In genomic region chr11:5089147-5089546, GRCm38 (mm10) we compare ENCODE assay signal across 22 mouse cellular contexts. TPM values are rescaled to one million over a fixed set of nuclear protein-coding genes. Genes with fewer than 3 reads are reported as not detected.
A peak's percentile ranks its signal among the peaks of the same experiment; 100 is the strongest.
DNase-seq lines count a peak whose midpoint lies in the region; ATAC-seq and TF ChIP-seq lines count a peak whose summit lies in the region.
"Had no signal": no experiment of that assay in that cellular context is flagged by ENCODE, and none has a peak within 500 bp of the region (broad histone marks: within the 10 kb centered on the region; RNA-seq: fewer than 3 reads in every experiment).

No protein-coding gene starts in this region.

- TF ChIP-seq CTCF in kidney, adult 2 months (conservative IDR thresholded peaks at IDR 0.05; ENCODE audit: insufficient read depth, insufficient read length, low read depth, low read length): no peak

- H3K27ac ChIP-seq in kidney, adult 2 months (ENCODE audit: insufficient read depth, low read depth, low read length): 0 out of 2 replicates have a peak overlapping the region, but pooled peaks have one; percentile 9
- no peak overlapping the region for H3K27ac ChIP-seq in kidney, embryonic 16.5 days (ENCODE audit: low read length)
- H3K27ac ChIP-seq: embryonic facial prominence, embryonic 12.5 days; forebrain, embryonic 13.5 days; forebrain, embryonic 15.5 days had no signal

- H3K27me3 ChIP-seq in kidney, adult 2 months (replicated peaks; ENCODE audit: control insufficient read depth, insufficient read depth, low read length): no peaks in the 10 kb centered on the region
- no peaks in the 10 kb centered on the region for H3K27me3 ChIP-seq in kidney, embryonic 16.5 days (ENCODE audit: insufficient read depth, low read length)
- H3K27me3 ChIP-seq: embryonic facial prominence, embryonic 12.5 days; forebrain, embryonic 13.5 days; forebrain, embryonic 15.5 days; Patski had no signal

- peak; percentile 53 for DNase-seq in adrenal gland, adult 2 months
- DNase-seq in adrenal gland, postnatal 4 days (ENCODE audit: low spot score in 2 of 2): no peak
- DNase-seq in adrenal gland, postnatal 14 days: peak; percentile 49
- no peak for DNase-seq in adrenal gland, postnatal 25 days
- DNase-seq in kidney, adult 2 months: no peak
- DNase-seq in adrenal gland, postnatal 36 days: peak; percentile 39 to 44
- DNase-seq in left cerebral cortex, postnatal 14 days (ENCODE audit: low spot score in 2 of 2): no peak
- DNase-seq: cerebellum, adult 11 months; cerebellum, adult 18-20 months; cerebellum, adult 8-10 months; cerebellum, adult 9-11 months; cerebellum, postnatal 14 days; cerebellum, postnatal 36 days; embryo, embryonic 11 days; forebrain, postnatal 0 days had no signal

- H3K36me3 ChIP-seq in kidney, adult 2 months (ENCODE audit: control insufficient read depth, insufficient read depth, low read length): peaks cover 25% of the 10 kb centered on the region
- H3K36me3 ChIP-seq in kidney, embryonic 16.5 days (ENCODE audit: insufficient read depth, low read length): peaks cover 59% of the 10 kb centered on the region

- 82% methylated on average over 1 of the region's 1 CpGs for WGBS in kidney, adult 2 months
- 92% methylated on average over 1 of the region's 1 CpGs for WGBS in kidney, embryonic 16.5 days

- intact Hi-C loops in left cerebral cortex, postnatal 14 days (cut with DNase I): loop anchor here (10.0 kb wide), 1 partner anchor 184 kb away; no protein-coding TSS in a partner anchor

- TF ChIP-seq POLR2A in kidney, adult 2 months (IDR thresholded peaks at IDR 0.05; ENCODE audit: low read depth, low read length): no peak

- no peak overlapping the region for H3K4me3 ChIP-seq in kidney, adult 2 months (ENCODE audit: insufficient read depth, low read depth, low read length)
- no peak overlapping the region for H3K4me3 ChIP-seq in kidney, embryonic 16.5 days (ENCODE audit: low read length)
- H3K4me3 ChIP-seq: embryonic facial prominence, embryonic 12.5 days; forebrain, embryonic 13.5 days; forebrain, embryonic 15.5 days had no signal

- ATAC-seq in kidney, embryonic 16.5 days (ENCODE audit: low FRiP score, low TSS enrichment): no peak
- ATAC-seq: activated CD4-positive, CD25-positive, alpha-beta regulatory T cell, adult 4 months; forebrain, embryonic 13.5 days; forebrain, embryonic 15.5 days; forebrain, postnatal 0 days; Patski had no signal

- H3K9ac ChIP-seq in kidney, embryonic 16.5 days (replicated peaks; ENCODE audit: low read length): no peak overlapping the region
- H3K9ac ChIP-seq: embryonic facial prominence, embryonic 12.5 days; forebrain, embryonic 13.5 days; forebrain, embryonic 15.5 days; forebrain, postnatal 0 days had no signal

- peaks cover 17% of the 10 kb centered on the region; the same call in 1 of the 2 replicates for H3K4me1 ChIP-seq in kidney, adult 2 months (ENCODE audit: control insufficient read depth, insufficient read depth, low read length)
- H3K4me1 ChIP-seq in kidney, embryonic 16.5 days (ENCODE audit: insufficient read depth, low read length): peaks cover 10% of the 10 kb centered on the region; the same call in 1 of the 2 replicates
- H3K4me1 ChIP-seq: embryonic facial prominence, embryonic 12.5 days had no signal

- H3K4me2 ChIP-seq in kidney, embryonic 16.5 days (replicated peaks; ENCODE audit: low read depth, low read length): no peak overlapping the region
- H3K4me2 ChIP-seq: embryonic facial prominence, embryonic 12.5 days; forebrain, embryonic 13.5 days; forebrain, embryonic 15.5 days had no signal

- H3K9me3 ChIP-seq in kidney, embryonic 16.5 days (ENCODE audit: low read length): no peaks in the 10 kb centered on the region
- H3K9me3 ChIP-seq: embryonic facial prominence, embryonic 12.5 days; forebrain, embryonic 13.5 days; forebrain, embryonic 15.5 days had no signal

RNA-seq across cellular contexts. Expression of gene Rhbdd3, which starts 9.6 kb away (rescaled TPM):
- total RNA-seq in adrenal gland, adult 2 months (2021): 10 to 100 TPM; 18.2 to 24.8 TPM
- 38.1 and 60.4 TPM in 2 replicates for polyA plus RNA-seq in adrenal gland, adult 2 months (2012; rRNA removed)
- total RNA-seq in adrenal gland, postnatal 4 days (2021): 10 to 100 TPM; 29.5 to 34.1 TPM
- 18.3 and 19.0 TPM in 2 replicates for total RNA-seq in adrenal gland, postnatal 14 days (2021)
- 18.8 and 27.9 TPM in 2 replicates for total RNA-seq in adrenal gland, postnatal 25 days (2021)
- 26.4 and 35.6 TPM in 2 replicates for polyA plus RNA-seq in kidney, adult 2 months (2012; rRNA removed)
- polyA plus RNA-seq in kidney, embryonic 16.5 days (2015; fragmentation: Nextera tagmentation; extraction: Ambion mirVana): 35.1 and 39.0 TPM in 2 replicates
- total RNA-seq in adrenal gland, postnatal 36 days (2021): 10 to 100 TPM; 17.3 to 27.7 TPM
- total RNA-seq in left cerebral cortex, postnatal 14 days (2021): 10 to 100 TPM; 21.7 to 24.6 TPM

RNA-seq across cellular contexts. Expression of gene Ewsr1, which starts 9.9 kb away (rescaled TPM):
- 100 to 1,000 TPM; 193 to 525 TPM for total RNA-seq in adrenal gland, adult 2 months (2021)
- polyA plus RNA-seq in adrenal gland, adult 2 months (2012; rRNA removed): 395 and 441 TPM in 2 replicates
- total RNA-seq in adrenal gland, postnatal 4 days (2021): 100 to 1,000 TPM; 523 to 585 TPM
- total RNA-seq in adrenal gland, postnatal 14 days (2021): 297 and 324 TPM in 2 replicates
- total RNA-seq in adrenal gland, postnatal 25 days (2021): 361 and 374 TPM in 2 replicates
- 204 and 218 TPM in 2 replicates for polyA plus RNA-seq in kidney, adult 2 months (2012; rRNA removed)
- 859 and 884 TPM in 2 replicates for polyA plus RNA-seq in kidney, embryonic 16.5 days (2015; fragmentation: Nextera tagmentation; extraction: Ambion mirVana)
- total RNA-seq in adrenal gland, postnatal 36 days (2021): 100 to 1,000 TPM; 219 to 230 TPM
- 100 to 1,000 TPM; 288 to 295 TPM for total RNA-seq in left cerebral cortex, postnatal 14 days (2021)

RNA-seq across cellular contexts. Expression of gene Gas2l1, which starts 24.0 kb away (rescaled TPM):
- 10 to 100 TPM; 42.6 to 58.4 TPM for total RNA-seq in adrenal gland, adult 2 months (2021)
- polyA plus RNA-seq in adrenal gland, adult 2 months (2012; rRNA removed): 108 and 131 TPM in 2 replicates
- total RNA-seq in adrenal gland, postnatal 4 days (2021): 10 to 100 TPM; 39.2 to 39.8 TPM
- total RNA-seq in adrenal gland, postnatal 14 days (2021): 34.5 and 35.0 TPM in 2 replicates
- total RNA-seq in adrenal gland, postnatal 25 days (2021): 42.4 and 46.1 TPM in 2 replicates
- polyA plus RNA-seq in kidney, adult 2 months (2012; rRNA removed): 40.2 and 48.3 TPM in 2 replicates
- 28.4 and 28.7 TPM in 2 replicates for polyA plus RNA-seq in kidney, embryonic 16.5 days (2015; fragmentation: Nextera tagmentation; extraction: Ambion mirVana)
- total RNA-seq in adrenal gland, postnatal 36 days (2021): 10 to 100 TPM; 41.4 to 50.8 TPM
- total RNA-seq in left cerebral cortex, postnatal 14 days (2021): 10 to 100 TPM; 60.9 to 70.2 TPM
- total RNA-seq: common myeloid progenitor, adult 5-6 weeks had no signal

RNA-seq across cellular contexts. Expression of gene Rasl10a, which starts 31.2 kb away (rescaled TPM):
- total RNA-seq in adrenal gland, adult 2 months (2021): under 1 TPM; 0.35 to 0.52 TPM
- polyA plus RNA-seq in adrenal gland, adult 2 months (2012; rRNA removed): 2.2 and 2.6 TPM in 2 replicates
- 1 to 10 TPM in 1 of 2 experiments, under 1 TPM in 1; 0.65 to 1.2 TPM for total RNA-seq in adrenal gland, postnatal 4 days (2021)
- total RNA-seq in adrenal gland, postnatal 14 days (2021): 0.30 and 0.34 TPM in 2 replicates
- 0.39 TPM in 1 of 2 replicates, not detected in the other for total RNA-seq in adrenal gland, postnatal 25 days (2021)
- polyA plus RNA-seq in kidney, adult 2 months (2012; rRNA removed): 1.1 and 1.3 TPM in 2 replicates
- 2.9 and 3.0 TPM in 2 replicates for polyA plus RNA-seq in kidney, embryonic 16.5 days (2015; fragmentation: Nextera tagmentation; extraction: Ambion mirVana)
- under 1 TPM in 1 of 2 experiments, not detected in 1; 0.56 TPM for total RNA-seq in adrenal gland, postnatal 36 days (2021)
- total RNA-seq in left cerebral cortex, postnatal 14 days (2021): 10 to 100 TPM; 61.7 to 63.2 TPM
- total RNA-seq: common myeloid progenitor, adult 5-6 weeks had no signal
- polyA plus RNA-seq: activated CD4-positive, CD25-positive, alpha-beta regulatory T cell, adult 4 months; forebrain, embryonic 13.5 days had no signal

Comparison
In these comparisons a context has a peak if more than half of its experiments do, and no peak if none do; other contexts are left out.
1. DNase-seq: peak in adrenal gland, adult 2 months (single experiment), adrenal gland, postnatal 14 days (single experiment) and adrenal gland, postnatal 36 days (2 of 2); none in adrenal gland, postnatal 4 days (0 of 2), adrenal gland, postnatal 25 days (single experiment), kidney, adult 2 months (single experiment) and left cerebral cortex, postnatal 14 days (0 of 2).